Mouse (Mus musculus) liver, embryonic 14.5 days (tissue): ENCODE measurements at regions not wholly inside any gene's neighbourhood (a gene's known extent, or its start where the extent isn't known, plus 50 kb on each side); places are given as distances from the start of the nearest gene placed in this dataset.

Experiments used
- ATAC-seq: fragments of 200-750 bp; cut with Nextera tagmentation; 2 replicates; pipeline ENCODE4 v1.8.0; 2017; ENCODE audit warnings: moderate number of reproducible peaks, mild to moderate bottlenecking, moderate library complexity; ENCODE audit not compliant: insufficient read depth
- DNase-seq, 3 experiments: peaks; one replicate each; pipeline ENCODE4 v3.0.0-alpha.2; 2012 to 2013; ENCODE audit warnings: low read depth in 3 of 3, low spot score in 3 of 3
- H3K27ac ChIP-seq: fragments of 300-500 bp; sonication (generic); 2 replicates; pipeline ENCODE4 v1.5.1; 2014; ENCODE audit warnings: moderate library complexity, mild to moderate bottlenecking, control low read depth, inconsistent platforms
- H3K27me3 ChIP-seq: fragments of 300-500 bp; sonication (generic); 2 replicates; pipeline ENCODE4 v1.6.1; 2014; ENCODE audit warnings: mild to moderate bottlenecking, low read length, moderate library complexity; ENCODE audit not compliant: control insufficient read depth, insufficient read depth
- H3K36me3 ChIP-seq: fragments of 300-500 bp; sonication (generic); replicated peaks from 2 replicates; pipeline ENCODE4 v1.6.1; 2014; ENCODE audit warnings: low read depth; ENCODE audit not compliant: control insufficient read depth, insufficient read depth
- H3K4me1 ChIP-seq, 2 experiments: fragments of 200-500 bp in 1 of 2; fragments of 300-500 bp in 1 of 2; sonication (generic) in 1 of 2; replicated peaks; 2 replicates each; pipeline ENCODE4 v1.6.1; 2012 to 2014; ENCODE audit warnings: antibody characterized with exemption in 1 of 2, inconsistent platforms in 1 of 2, low read length in 1 of 2; ENCODE audit not compliant: control insufficient read depth in 2 of 2, insufficient read depth in 2 of 2
- H3K4me2 ChIP-seq: fragments of 300-500 bp; sonication (generic); 2 replicates; pipeline ENCODE4 v1.6.1; 2014; ENCODE audit warnings: low read depth, mild to moderate bottlenecking, control low read depth, moderate library complexity
- H3K4me3 ChIP-seq, 2 experiments: fragments of 200-500 bp in 1 of 2; fragments of 300-500 bp in 1 of 2; sonication (generic) in 1 of 2; 2 replicates each; pipeline ENCODE4 v1.5.1; 2012 to 2014; ENCODE audit warnings: low read depth in 2 of 2, low read length in 2 of 2, mild to moderate bottlenecking in 2 of 2, control low read depth in 1 of 2, inconsistent platforms in 1 of 2, moderate library complexity in 1 of 2; ENCODE audit not compliant: insufficient read depth in 1 of 2
- H3K9ac ChIP-seq: fragments of 300-500 bp; sonication (generic); replicated peaks from 2 replicates; pipeline ENCODE4 v1.6.1; 2014; ENCODE audit warnings: mild to moderate bottlenecking, control low read depth, moderate library complexity
- H3K9me3 ChIP-seq: fragments of 300-500 bp; sonication (generic); 2 replicates; pipeline ENCODE4 v1.6.1; 2016; ENCODE audit warnings: low read length, mixed read lengths; ENCODE audit not compliant: control insufficient read depth
- CTCF ChIP-seq: IDR thresholded peaks from 2 replicates; pipeline ENCODE4 v1.5.1; 2016; ENCODE audit warnings: antibody characterized with exemption, low read depth, control low read depth
- EP300 ChIP-seq: IDR thresholded peaks from 2 replicates; pipeline ENCODE4 v1.6.1; 2016; ENCODE audit warnings: antibody characterized with exemption, low read depth
- WGBS: fragments of 180-500 bp; shearing (Covaris S2); extraction: QIAGEN DNeasy Blood & Tissue Kit; methylation state at CpG from one replicate; pipeline ENCODE4 v1.1.7; 2014; ENCODE audit not compliant: insufficient replicate concordance; 5-methylcytosine and 5-hydroxymethylcytosine counted together

- no peaks in the 10 kb centered on the region for H3K36me3 ChIP-seq
- no peak overlapping the region for H3K4me2 ChIP-seq
- H3K27ac ChIP-seq, result no peak overlapping the region
- H3K4me3 ChIP-seq, result no peak overlapping the region
- no peak for DNase-seq
- no peaks in the 10 kb centered on the region for H3K27me3 ChIP-seq
- no peaks in the 10 kb centered on the region for H3K9me3 ChIP-seq
- no peak for TF ChIP-seq EP300
- peak; percentile 70 for TF ChIP-seq CTCF
- H3K4me1 ChIP-seq, result no peaks in the 10 kb centered on the region
- 85% methylated on average over 11 of the region's 11 CpGs for WGBS
- no peak for ATAC-seq
- no peak overlapping the region for H3K9ac ChIP-seq
These were observed 93.2 kb downstream of the 4931417E11Rik start for GRCm38 (mm10) chr6:73376291-73376690.

DNA sequence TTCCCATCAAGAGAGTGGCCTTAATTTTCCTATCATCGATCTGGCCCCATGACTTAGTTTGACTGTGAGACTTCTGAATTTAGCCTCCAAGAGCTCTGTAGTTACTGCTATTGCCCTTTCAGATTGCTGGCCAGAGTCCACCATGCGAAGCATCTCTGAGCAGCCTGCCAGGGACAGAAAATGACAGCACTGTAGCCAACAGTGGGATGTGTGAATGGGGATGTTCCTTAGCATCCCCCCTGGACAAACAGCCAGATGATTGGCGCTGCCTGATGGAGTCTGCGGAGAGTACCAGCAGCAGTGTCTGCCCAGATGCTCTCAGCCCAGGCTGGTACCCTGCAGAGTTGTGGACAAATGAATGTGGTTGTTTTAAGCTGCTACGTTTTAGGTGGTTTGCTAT is 96.6 kb downstream of the 4931417E11Rik start:
- Histone ChIP-seq H3K4me3 (no peak overlapping the region), H3K27me3 (no peaks in the 10 kb centered on the region; the same call in 1 of the 2 replicates), H3K27ac (no peak overlapping the region), H3K36me3 (no peaks in the 10 kb centered on the region), H3K4me2 (no peak overlapping the region), H3K9ac (no peak overlapping the region), H3K9me3 (no peaks in the 10 kb centered on the region), H3K4me1 (no peaks in the 10 kb centered on the region)
- ATAC-seq (no peak), DNase-seq (no peak)
- no peak for TF ChIP-seq EP300
- no peak for TF ChIP-seq CTCF
- WGBS, result 59% methylated on average over 5 of the region's 5 CpGs

GRCm38 (mm10) chr6:73371866-73372265 is 97.6 kb downstream of the 4931417E11Rik start:
- DNase-seq (no peak), ATAC-seq (no peak)
- Histone ChIP-seq H3K4me3 (no peak overlapping the region), H3K36me3 (no peaks in the 10 kb centered on the region), H3K4me2 (no peak overlapping the region), H3K27ac (no peak overlapping the region), H3K9ac (no peak overlapping the region), H3K9me3 (no peaks in the 10 kb centered on the region), H3K4me1 (no peaks in the 10 kb centered on the region), H3K27me3 (no peaks in the 10 kb centered on the region; the same call in 1 of the 2 replicates)
- no peak for TF ChIP-seq CTCF
- no peak for TF ChIP-seq EP300
- WGBS, result 77% methylated on average over 5 of the region's 5 CpGs

DNA sequence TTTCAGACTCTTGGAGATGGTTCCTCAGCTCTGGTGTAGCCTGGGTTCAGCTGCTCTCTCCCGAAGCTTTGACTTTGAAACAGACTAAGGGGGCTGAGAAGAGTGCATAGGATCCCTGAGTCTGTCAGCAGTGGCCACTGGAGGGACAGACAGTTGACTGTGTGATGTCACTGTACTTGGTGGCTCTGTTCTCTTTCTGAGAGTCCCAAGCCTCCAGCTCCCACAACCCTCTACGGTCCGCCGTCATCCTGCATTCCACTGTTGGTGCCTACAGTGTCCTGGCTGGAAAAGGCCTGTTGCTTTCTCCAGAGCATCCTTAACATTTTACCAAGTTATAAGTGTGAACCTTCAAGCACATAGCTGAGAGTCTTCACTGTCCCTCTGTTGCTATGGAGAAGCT is 98.6 kb downstream of the 4931417E11Rik start:
- no peak for DNase-seq
- 78% methylated on average over 4 of the region's 4 CpGs for WGBS
- no peak overlapping the region for H3K4me2 ChIP-seq

DNA sequence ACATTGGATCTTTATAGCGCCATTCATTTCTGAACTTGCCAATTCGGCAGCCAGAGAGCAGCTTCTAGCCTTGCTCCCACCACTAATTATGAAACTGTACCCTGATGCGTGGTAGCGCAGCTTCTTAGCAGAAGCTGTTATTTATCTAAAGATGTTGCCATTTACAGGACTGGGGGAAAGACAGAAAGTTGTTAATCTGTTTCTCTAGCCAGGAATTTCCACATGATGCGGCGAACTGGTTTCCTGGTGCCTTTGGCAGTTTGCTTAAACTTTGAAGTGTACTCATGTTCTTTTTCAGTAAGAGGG is 100.7 kb downstream of the 4931417E11Rik start:
- Histone ChIP-seq H3K9ac (no peak overlapping the region), H3K9me3 (no peaks in the 10 kb centered on the region), H3K4me1 (no peaks in the 10 kb centered on the region), H3K4me2 (no peak overlapping the region), H3K27ac (no peak overlapping the region), H3K27me3 (no peaks in the 10 kb centered on the region; the same call in 1 of the 2 replicates), H3K4me3 (no peak overlapping the region), H3K36me3 (no peaks in the 10 kb centered on the region)
- DNase-seq (no peak), ATAC-seq (no peak)
- TF ChIP-seq CTCF (no peak), EP300 (no peak)
- 27% methylated on average over 6 of the region's 6 CpGs for WGBS

More for the DNA sequence above, 98.6 kb downstream of the 4931417E11Rik start:
- no peaks in the 10 kb centered on the region for H3K4me1 ChIP-seq
- H3K9me3 ChIP-seq, result no peaks in the 10 kb centered on the region
- no peak overlapping the region for H3K4me3 ChIP-seq
- no peak for ATAC-seq
- H3K27me3 ChIP-seq, result no peaks in the 10 kb centered on the region; the same call in 1 of the 2 replicates
- no peak overlapping the region for H3K9ac ChIP-seq
- no peaks in the 10 kb centered on the region for H3K36me3 ChIP-seq
- no peak overlapping the region for H3K27ac ChIP-seq
- TF ChIP-seq CTCF (no peak), EP300 (no peak)
